Mouse (Mus musculus) MEL (cell line): ENCODE results near the gene Cadps. TPM values are rescaled to one million over a fixed set of nuclear protein-coding genes. Genes with fewer than 3 reads are reported as not detected.

Experiments
- DNase-seq: peaks from one replicate; pipeline ENCODE4 v3.0.0; 2011; ENCODE audit warnings: low read depth, low spot score
- H3K27ac ChIP-seq: 2 replicates; pipeline ENCODE4 v1.5.1; 2012; ENCODE audit warnings: low read depth, mild to moderate bottlenecking, control low read depth, low read length, moderate library complexity; ENCODE audit not compliant: control insufficient read depth
- H3K27me3 ChIP-seq, 2 experiments: fragments of 150-350 bp in 1 of 2; sonication (generic) in 1 of 2; 2 replicates each; pipeline ENCODE4 v1.6.1; 2012; ENCODE audit warnings: low read length in 2 of 2, mild to moderate bottlenecking in 2 of 2, improper control_type of control experiment in 1 of 2, moderate library complexity in 1 of 2; ENCODE audit not compliant: insufficient read depth in 2 of 2, control insufficient read depth in 1 of 2
- H3K36me3 ChIP-seq, 2 experiments: 2 replicates each; pipeline ENCODE4 v1.6.1; 2012 to 2014; ENCODE audit warnings: low read length in 2 of 2, improper control_type of control experiment in 1 of 2, inconsistent platforms in 1 of 2, mild to moderate bottlenecking in 1 of 2; ENCODE audit not compliant: insufficient read depth in 2 of 2, control insufficient read depth in 1 of 2
- H3K4me1 ChIP-seq, 2 experiments: fragments of 150-350 bp in 1 of 2; sonication (generic) in 1 of 2; 2 replicates each; pipeline ENCODE4 v1.6.1; 2012; ENCODE audit warnings: low read length in 2 of 2, improper control_type of control experiment in 1 of 2, mild to moderate bottlenecking in 1 of 2; ENCODE audit not compliant: insufficient read depth in 2 of 2, control insufficient read depth in 1 of 2
- H3K4me3 ChIP-seq, 2 experiments: fragments of 150-350 bp in 1 of 2; sonication (generic) in 1 of 2; 2 replicates each; pipeline ENCODE4 v1.5.1; 2012; ENCODE audit warnings: low read depth in 2 of 2, low read length in 2 of 2, mild to moderate bottlenecking in 2 of 2, moderate library complexity in 2 of 2, control low read depth in 1 of 2, improper control_type of control experiment in 1 of 2; ENCODE audit not compliant: control insufficient read depth in 1 of 2, insufficient read depth in 1 of 2
- H3K79me2 ChIP-seq: 2 replicates; pipeline ENCODE4 v1.6.1; 2012; ENCODE audit warnings: mild to moderate bottlenecking, low read length, moderate library complexity; ENCODE audit not compliant: control insufficient read depth, poor library complexity, insufficient read depth
- H3K9ac ChIP-seq: 2 replicates; pipeline ENCODE4 v1.6.1; 2012; ENCODE audit warnings: low read depth, mild to moderate bottlenecking, control low read depth, low read length, moderate library complexity; ENCODE audit not compliant: control insufficient read depth, poor library complexity, severe bottlenecking
- H3K9me3 ChIP-seq: fragments of 150-350 bp; sonication (generic); replicated peaks from 2 replicates; pipeline ENCODE4 v1.6.1; 2012; ENCODE audit warnings: mild to moderate bottlenecking, low read length, improper control_type of control experiment, moderate library complexity; ENCODE audit not compliant: insufficient read depth
- BHLHE40 ChIP-seq: IDR thresholded peaks from 2 replicates; pipeline ENCODE4 v1.6.1; 2012; ENCODE audit warnings: low read depth, mild to moderate bottlenecking, inconsistent platforms, low read length, improper control_type of control experiment, borderline replicate concordance
- CHD1 ChIP-seq: IDR thresholded peaks from 2 replicates; pipeline ENCODE4 v1.6.1; 2012; ENCODE audit warnings: low read depth, mild to moderate bottlenecking, inconsistent platforms, low read length, improper control_type of control experiment
- CTCF ChIP-seq, 3 experiments: IDR thresholded peaks in 2 of 3; conservative IDR thresholded peaks in 1 of 3; 2 replicates each; pipeline ENCODE4 v1.5.1; 2011 to 2012; ENCODE audit warnings: low read length in 3 of 3, low read depth in 2 of 3, mild to moderate bottlenecking in 2 of 3, improper control_type of control experiment in 1 of 3, inconsistent platforms in 1 of 3, mixed read lengths in 1 of 3, moderate library complexity in 1 of 3; ENCODE audit not compliant: control insufficient read depth in 1 of 3, insufficient read depth in 1 of 3, poor library complexity in 1 of 3, severe bottlenecking in 1 of 3
- E2F4 ChIP-seq: IDR thresholded peaks from 2 replicates; pipeline ENCODE4 v1.6.1; 2011; ENCODE audit warnings: low read depth, low read length, improper control_type of control experiment, borderline replicate concordance
- ELF1 ChIP-seq: IDR thresholded peaks from 2 replicates; pipeline ENCODE4 v1.6.1; 2014; ENCODE audit warnings: low read depth, mild to moderate bottlenecking, inconsistent platforms, low read length, improper control_type of control experiment, moderate library complexity
- EP300 ChIP-seq, 2 experiments: IDR thresholded peaks; 2 replicates each; pipeline ENCODE4 v1.6.1; 2011; ENCODE audit warnings: improper control_type of control experiment in 2 of 2, low read length in 2 of 2, low read depth in 1 of 2, mild to moderate bottlenecking in 1 of 2
- GABPA ChIP-seq: IDR thresholded peaks from 2 replicates; pipeline ENCODE4 v1.6.1; 2012; ENCODE audit warnings: low read depth, mild to moderate bottlenecking, inconsistent platforms, low read length, improper control_type of control experiment, moderate library complexity
- JUND ChIP-seq: IDR thresholded peaks from 2 replicates; pipeline ENCODE4 v1.6.1; 2011; ENCODE audit warnings: low read depth, mild to moderate bottlenecking, improper control_type of control experiment, low read length
- MAFK ChIP-seq: IDR thresholded peaks from 2 replicates; pipeline ENCODE4 v1.6.1; 2011; ENCODE audit warnings: low read depth, mild to moderate bottlenecking, low read length, improper control_type of control experiment, borderline replicate concordance
- MAX ChIP-seq: IDR thresholded peaks from 2 replicates; pipeline ENCODE4 v1.6.1; 2011; ENCODE audit warnings: low read length, improper control_type of control experiment
- MXI1 ChIP-seq: IDR thresholded peaks from 2 replicates; pipeline ENCODE4 v1.6.1; 2011; ENCODE audit warnings: mild to moderate bottlenecking, low read depth, low read length, improper control_type of control experiment
- MYB ChIP-seq: IDR thresholded peaks from 2 replicates; pipeline ENCODE4 v1.6.1; 2011; ENCODE audit warnings: mild to moderate bottlenecking, low read depth, low read length, improper control_type of control experiment
- NELFE ChIP-seq: IDR thresholded peaks from 2 replicates; pipeline ENCODE4 v1.6.1; 2011; ENCODE audit warnings: low read depth, low read length, improper control_type of control experiment
- POLR2A ChIP-seq, 2 experiments: IDR thresholded peaks; 2 replicates each; pipeline ENCODE4 v1.6.1; 2011 to 2012; ENCODE audit warnings: low read length in 2 of 2, mild to moderate bottlenecking in 2 of 2, control low read depth in 1 of 2, improper control_type of control experiment in 1 of 2, low read depth in 1 of 2, moderate library complexity in 1 of 2; ENCODE audit not compliant: control insufficient read depth in 1 of 2, insufficient read depth in 1 of 2, poor library complexity in 1 of 2
- RAD21 ChIP-seq: IDR thresholded peaks from 2 replicates; pipeline ENCODE4 v1.6.1; 2011; ENCODE audit warnings: mild to moderate bottlenecking, low read depth, low read length, improper control_type of control experiment
- SMC3 ChIP-seq: IDR thresholded peaks from 2 replicates; pipeline ENCODE4 v1.6.1; 2011; ENCODE audit warnings: low read depth, low read length, improper control_type of control experiment
- TBP ChIP-seq: IDR thresholded peaks from 2 replicates; pipeline ENCODE4 v1.8.0; 2011; ENCODE audit warnings: low read depth, low read length, improper control_type of control experiment
- TCF12 ChIP-seq: IDR thresholded peaks from 2 replicates; pipeline ENCODE4 v1.6.1; 2014; ENCODE audit warnings: low read depth, mild to moderate bottlenecking, inconsistent platforms, low read length, improper control_type of control experiment, moderate library complexity
- UBTF ChIP-seq: IDR thresholded peaks from 2 replicates; pipeline ENCODE4 v1.6.1; 2012; ENCODE audit warnings: low read depth, mild to moderate bottlenecking, inconsistent platforms, low read length, improper control_type of control experiment, moderate library complexity, borderline replicate concordance; ENCODE audit not compliant: insufficient read depth
- USF1 ChIP-seq: IDR thresholded peaks from 2 replicates; pipeline ENCODE4 v1.6.1; 2014; ENCODE audit warnings: low read depth, mild to moderate bottlenecking, inconsistent platforms, low read length, improper control_type of control experiment, moderate library complexity
- USF2 ChIP-seq, 2 experiments: IDR thresholded peaks; 2 replicates each; pipeline ENCODE4 v1.6.1; 2011 to 2012; ENCODE audit warnings: improper control_type of control experiment in 2 of 2, low read length in 2 of 2, borderline replicate concordance in 1 of 2, inconsistent platforms in 1 of 2, low read depth in 1 of 2, mild to moderate bottlenecking in 1 of 2; ENCODE audit not compliant: insufficient read depth in 1 of 2
- polyA plus RNA-seq, 2 experiments: library from polyadenylated mRNA; stranded (reverse) in 1 of 2; unstranded in 1 of 2; fragments of >175 nt in 1 of 2; fragments of >200 nt in 1 of 2; gene quantifications; 2 replicates each; pipeline versions ENCODE4 v1.2.1 to v1.2.4; 2012; ENCODE audit warnings: low replicate concordance in 2 of 2, low read depth in 1 of 2; ENCODE audit not compliant: insufficient read length in 2 of 2, insufficient read depth in 1 of 2, missing spikeins in 1 of 2
- total RNA-seq: library from RNA; depleted of rRNA; stranded (reverse); fragments of 300-350 nt; gene quantifications from 2 replicates; pipeline ENCODE4 v1.2.3, GENCODE M21; 2012

Gene Cadps
- total and polyA plus RNA-seq, 3 experiments, result not detected

DNA sequence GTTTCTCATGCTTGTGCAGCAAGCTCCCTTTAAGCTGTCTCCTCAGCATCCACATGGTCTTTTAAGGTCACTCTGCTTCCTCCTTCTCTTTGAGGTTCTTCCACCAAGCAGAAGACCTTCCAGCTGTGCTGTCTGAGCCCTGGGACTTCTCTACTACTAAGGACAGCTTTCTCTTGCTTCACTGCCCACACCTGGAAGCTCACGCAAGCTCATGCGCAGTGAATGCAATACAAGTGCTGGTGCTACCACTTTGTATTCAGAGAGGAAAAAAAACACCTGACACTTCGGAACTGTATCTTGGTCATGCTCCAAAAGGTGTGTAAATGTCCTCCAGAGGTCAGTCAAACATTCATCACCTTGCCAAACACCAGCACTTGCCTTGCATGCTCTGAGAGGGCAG, 115.5 kb downstream of the Cadps start:
- H3K36me3 ChIP-seq, result no peaks in the 10 kb centered on the region

DNA sequence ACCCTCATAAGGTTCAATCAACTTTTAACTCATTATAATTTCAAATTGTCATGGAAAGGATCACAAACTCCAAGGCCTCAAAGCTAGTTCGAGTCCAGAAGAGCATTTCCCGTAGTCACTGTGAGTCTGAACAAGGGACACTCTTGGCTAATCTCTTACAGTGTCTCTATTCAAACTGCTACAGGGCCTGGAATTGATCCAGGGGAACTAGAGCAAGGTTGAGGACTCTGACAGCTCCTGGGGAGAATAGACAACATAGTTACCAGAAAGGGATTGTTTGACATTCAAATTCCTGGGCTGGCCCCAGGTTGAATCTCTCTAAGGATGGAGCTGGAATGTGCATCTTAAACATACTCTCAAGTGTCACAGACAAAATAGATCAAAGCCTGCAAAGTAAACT, 118.4 kb downstream of the Cadps start:
- Histone ChIP-seq H3K27ac (no peak overlapping the region), H3K79me2 (no peaks in the 10 kb centered on the region), H3K4me3 (no peak overlapping the region), H3K27me3 (no peaks in the 10 kb centered on the region), H3K9me3 (no peaks in the 10 kb centered on the region), H3K4me1 (no peaks in the 10 kb centered on the region), H3K36me3 (no peaks in the 10 kb centered on the region), H3K9ac (no peak overlapping the region)
- no peak for TF ChIP-seq CHD1
- TF ChIP-seq TCF12, result no peak
- TF ChIP-seq GABPA, result no peak
- no peak for TF ChIP-seq JUND
- no peak for TF ChIP-seq MAFK
- no peak for TF ChIP-seq POLR2A (IDR thresholded peaks at IDR 0.05; ENCODE audit: control insufficient read depth in 1 of 2, insufficient read depth in 1 of 2, low read depth in 1 of 2, low read length in 2 of 2, poor library complexity in 1 of 2)
- DNase-seq, result no peak

More for the DNA sequence above, 115.5 kb downstream of the Cadps start:
- no peak for DNase-seq
- no peaks in the 10 kb centered on the region for H3K9me3 ChIP-seq
- TF ChIP-seq ELF1 (no peak), BHLHE40 (no peak), RAD21 (no peak), NELFE (no peak), GABPA (no peak)
- H3K27me3 ChIP-seq, result no peaks in the 10 kb centered on the region
- H3K79me2 ChIP-seq, result no peaks in the 10 kb centered on the region
- H3K9ac ChIP-seq, result no peak overlapping the region
- H3K4me3 ChIP-seq, result no peak overlapping the region
- H3K4me1 ChIP-seq, result no peaks in the 10 kb centered on the region
- no peak overlapping the region for H3K27ac ChIP-seq

GRCm38 (mm10) chr14:12690201-12690600, 132.7 kb downstream of the Cadps start:
- Histone ChIP-seq H3K9ac (no peak overlapping the region), H3K4me3 (no peak overlapping the region), H3K36me3 (no peaks in the 10 kb centered on the region), H3K79me2 (no peaks in the 10 kb centered on the region), H3K27me3 (no peaks in the 10 kb centered on the region), H3K9me3 (no peaks in the 10 kb centered on the region)
- no peak for TF ChIP-seq EP300 (IDR thresholded peaks at IDR 0.05; ENCODE audit: low read depth in 1 of 2, low read length in 2 of 2)
- TF ChIP-seq TBP, result no peak
- TF ChIP-seq SMC3, result no peak
- TF ChIP-seq BHLHE40, result no peak
- TF ChIP-seq USF1, result no peak
- no peak for TF ChIP-seq E2F4
- TF ChIP-seq UBTF, result no peak
- TF ChIP-seq USF2 (IDR thresholded peaks at IDR 0.05; ENCODE audit: borderline replicate concordance in 1 of 2, insufficient read depth in 1 of 2, low read depth in 1 of 2, low read length in 2 of 2), result no peak
- TF ChIP-seq CTCF (IDR thresholded peaks at IDR 0.05 in 2 of 3, conservative IDR thresholded peaks at IDR 0.05 in 1 of 3; ENCODE audit: control insufficient read depth in 1 of 3, insufficient read depth in 1 of 3, low read depth in 2 of 3, low read length in 3 of 3, poor library complexity in 1 of 3, severe bottlenecking in 1 of 3), result no peak
- TF ChIP-seq MYB, result no peak
- TF ChIP-seq MAX, result no peak
- no peak for TF ChIP-seq TCF12
- TF ChIP-seq MXI1, result no peak
- TF ChIP-seq, all 39 proteins: peak for 0
- Histone ChIP-seq H3K27ac (no peak overlapping the region), H3K4me1 (no peaks in the 10 kb centered on the region)
- no peak for DNase-seq
